Mouse (Mus musculus) telencephalon, adult 2 months (tissue): ENCODE data around the gene Mrpl50.
"Not testable (repeated sequence)": the region's sequence is repeated elsewhere in the genome, so short reads cannot be mapped to it uniquely, and the experiment has no call there.

Source experiments
- DNase-seq: peaks from one replicate; pipeline ENCODE4 v3.0.0-alpha.2; 2011; ENCODE audit warnings: low read depth, low spot score

Mrpl50 gene

DNA sequence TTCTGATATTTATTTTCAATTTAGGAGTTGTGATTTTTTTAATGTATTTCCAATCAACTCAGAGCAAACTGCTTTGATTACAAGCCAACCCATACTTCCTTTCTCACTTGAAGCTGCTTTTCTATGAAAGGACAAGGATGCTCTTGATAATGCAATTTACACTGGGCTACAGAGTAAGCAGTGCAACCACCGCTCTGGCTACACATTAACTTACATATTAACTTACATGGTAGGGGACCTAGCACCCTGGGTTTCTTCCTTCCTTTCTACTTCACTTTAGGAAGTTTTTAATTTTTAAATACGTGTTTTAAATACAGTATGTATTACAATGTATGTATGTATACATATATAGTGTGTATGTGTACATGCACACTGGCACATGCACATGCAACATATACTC, 11.7 kb downstream of the Mrpl50 start:
- no peak for DNase-seq

- DNase-seq = no peak
These were observed 14.5 kb downstream of the Mrpl50 start, which contains the start of gene Baat for GRCm38 (mm10) chr4:49506386-49506785. Gene Baat (minus strand): TSS chr4:49506557.

DNA sequence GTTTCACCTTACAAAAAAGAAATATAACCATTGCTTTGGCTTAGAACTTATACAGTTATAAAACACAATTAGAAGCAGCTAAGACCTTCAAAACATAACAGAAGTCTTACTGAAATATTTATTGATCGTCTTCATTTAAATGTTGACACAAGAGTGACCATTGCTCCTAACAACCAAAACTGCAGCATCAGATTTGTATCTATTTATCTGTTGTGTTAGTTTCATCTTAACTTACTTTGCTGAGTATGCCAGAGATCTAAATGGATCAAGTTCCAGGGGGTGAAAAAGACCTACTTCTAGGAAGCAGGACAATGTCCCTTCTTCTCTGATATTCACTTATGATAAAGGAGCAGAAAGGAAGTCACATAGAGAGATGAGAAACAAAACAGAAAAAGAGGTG, 17.3 kb downstream of the Mrpl50 start:
- no peak for DNase-seq

DNA sequence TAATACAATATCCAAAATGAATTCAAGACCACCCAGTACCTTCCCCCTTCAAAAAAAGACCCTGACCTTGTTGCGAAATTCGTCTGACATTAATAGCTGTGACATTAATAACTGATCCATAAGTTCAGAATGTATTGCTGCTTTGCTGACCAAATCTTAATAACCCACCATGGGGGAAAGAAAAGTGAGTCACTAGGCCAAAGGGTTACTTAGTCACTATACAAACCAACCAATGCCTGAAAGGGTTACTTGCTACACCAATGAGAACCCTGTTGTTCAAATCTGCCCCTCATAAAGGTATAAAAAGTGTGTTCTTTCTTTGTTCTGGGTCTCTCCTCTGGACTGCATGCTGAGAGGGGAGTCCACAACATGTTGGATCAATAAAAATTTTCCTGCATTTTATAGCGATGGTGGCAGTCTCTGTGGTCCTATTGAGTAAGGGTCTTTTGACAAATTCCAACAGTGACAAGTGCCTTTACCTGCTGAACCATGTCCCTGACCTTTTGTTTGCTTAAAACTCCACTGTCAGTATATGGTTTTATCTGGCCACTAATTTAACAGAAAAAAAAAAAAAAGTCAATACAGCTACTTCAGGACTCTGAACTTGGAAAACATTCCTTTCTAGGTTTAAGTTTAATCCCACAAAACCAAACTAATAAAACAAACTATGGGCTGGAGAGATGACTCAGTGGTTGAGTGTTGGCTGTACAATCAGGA, 34.8 kb downstream of the Mrpl50 start:
- DNase-seq = not testable (repeated sequence)

- DNase-seq = no peak
These were observed 35.5 kb downstream of the Mrpl50 start for GRCm38 (mm10) chr4:49485442-49485841.

DNA sequence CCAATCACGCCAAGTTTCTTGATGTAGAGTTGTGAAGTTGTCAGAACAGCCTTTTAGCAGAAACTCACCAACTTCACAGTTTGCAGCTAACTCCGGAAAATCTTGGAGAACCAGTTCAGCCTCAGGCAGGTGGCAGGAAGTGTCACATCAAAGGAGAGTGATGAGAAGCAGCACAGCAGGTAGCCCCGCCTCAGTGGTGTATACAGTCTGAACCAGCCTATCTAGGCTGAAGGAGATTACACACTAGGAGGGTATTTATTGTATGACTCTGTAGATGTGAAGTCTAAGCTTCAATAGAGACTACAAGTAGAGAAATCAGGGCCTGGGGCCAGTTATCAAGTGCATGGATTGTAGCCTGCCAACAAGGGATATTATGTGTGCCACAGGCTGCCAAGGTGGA, 40.0 kb downstream of the Mrpl50 start:
- no peak for DNase-seq

DNA sequence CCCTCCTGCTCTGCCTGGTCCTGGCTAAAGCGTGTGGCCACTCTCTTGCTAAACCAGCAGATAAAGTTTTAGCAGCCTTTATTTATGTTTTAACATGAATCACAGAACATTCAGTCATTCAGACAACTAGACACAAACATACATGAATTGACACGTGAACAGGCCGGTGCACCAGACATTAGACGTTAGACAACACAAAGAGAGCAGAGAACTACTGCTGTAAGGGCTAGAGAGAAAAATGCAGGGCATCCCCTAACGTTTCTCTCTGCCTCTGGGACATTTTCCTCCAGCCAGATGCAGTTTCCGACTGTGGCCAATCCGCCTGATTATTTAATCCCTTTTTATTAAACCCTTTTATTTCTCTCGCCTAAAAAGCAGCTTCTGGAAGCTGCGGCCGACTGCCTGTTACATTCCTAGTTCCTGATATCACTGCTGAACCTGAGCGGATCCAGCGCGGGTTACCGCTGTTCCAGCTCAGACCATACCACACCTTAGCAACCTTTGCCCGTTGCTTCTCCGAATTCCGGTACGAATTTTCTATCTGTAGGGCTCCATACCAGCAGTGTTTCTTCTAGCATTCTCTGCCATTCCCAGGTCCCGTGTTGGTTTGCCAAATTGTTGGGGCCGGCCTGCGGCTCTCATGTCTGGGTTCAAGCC, 40.7 kb downstream of the Mrpl50 start:
- no peak for DNase-seq

DNA sequence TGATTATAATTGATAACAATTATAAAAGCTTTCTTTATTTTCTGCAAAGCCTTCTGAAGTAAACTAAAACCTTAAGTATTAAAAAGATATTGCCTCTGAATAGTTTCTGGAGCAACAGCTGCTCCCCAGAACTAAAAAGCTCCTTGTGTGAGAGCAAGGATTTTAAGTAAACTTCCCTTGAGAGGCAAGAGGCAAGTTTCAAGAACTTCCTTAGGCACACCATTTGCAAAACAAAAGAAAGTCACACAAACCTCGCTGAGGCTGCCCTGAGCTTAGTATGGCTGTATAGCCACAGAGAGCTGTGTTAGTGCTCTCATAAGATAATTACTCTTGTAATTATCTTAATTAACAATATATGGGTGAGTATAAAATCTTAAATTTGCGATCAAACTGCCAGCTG, 41.9 kb downstream of the Mrpl50 start:
- DNase-seq = not testable (repeated sequence)

GRCm38 (mm10) chr4:49478118-49478877, 42.6 kb downstream of the Mrpl50 start:
- no peak for DNase-seq

- no peak for DNase-seq
These were observed 46.3 kb downstream of the Mrpl50 start for GRCm38 (mm10) chr4:49474583-49474982.

DNA sequence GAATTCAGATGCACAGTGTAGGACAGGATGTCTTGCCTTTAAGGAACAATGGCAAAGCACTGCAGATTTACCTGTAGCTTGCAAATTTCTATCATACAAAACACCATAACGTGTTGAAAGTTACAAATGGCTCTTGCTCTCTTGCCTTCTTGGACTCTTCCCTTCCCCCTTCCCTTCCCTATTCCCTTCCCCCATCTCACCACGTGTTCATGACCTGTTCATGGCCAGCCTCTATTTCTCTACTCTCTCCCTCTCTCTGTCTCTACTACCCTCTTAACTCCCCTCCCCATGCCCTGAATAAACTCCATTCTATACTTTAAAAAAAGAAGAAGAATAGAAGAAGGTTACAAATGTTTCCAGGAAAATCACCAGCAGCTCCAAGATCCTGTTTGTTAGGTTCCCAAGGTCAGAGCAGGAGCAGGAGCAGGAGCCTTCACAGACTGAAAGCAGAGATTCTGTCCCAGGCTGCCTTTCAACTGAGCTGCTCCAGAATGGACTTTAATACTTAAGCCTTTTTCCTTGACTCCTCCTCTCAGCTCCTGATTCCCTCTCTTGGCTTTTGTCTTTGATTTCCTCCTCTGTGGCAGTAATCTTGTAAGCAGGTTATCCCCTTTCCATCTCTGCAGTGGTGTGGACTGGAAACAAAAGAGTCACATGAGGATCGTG, 47.3 kb downstream of the Mrpl50 start, which contains the start of gene Acnat1:
TSS of gene Acnat1 (minus strand) at position 478 of the 666 bp plus-strand sequence.
- DNase-seq = no peak

- DNase-seq = no peak
These were observed 51.3 kb downstream of the Mrpl50 start for GRCm38 (mm10) chr4:49469435-49470151.

GRCm38 (mm10) chr4:49467360-49467759, 53.5 kb downstream of the Mrpl50 start:
- no peak for DNase-seq
